Mouse (Mus musculus): ENCODE results near the gene Socs2. TPM values are rescaled to one million over a fixed set of nuclear protein-coding genes. Genes with fewer than 3 reads are reported as not detected.

Gene Socs2
- 22.8 and 23.7 TPM in 2 replicates for polyA plus RNA-seq (2012; rRNA removed)

DNA sequence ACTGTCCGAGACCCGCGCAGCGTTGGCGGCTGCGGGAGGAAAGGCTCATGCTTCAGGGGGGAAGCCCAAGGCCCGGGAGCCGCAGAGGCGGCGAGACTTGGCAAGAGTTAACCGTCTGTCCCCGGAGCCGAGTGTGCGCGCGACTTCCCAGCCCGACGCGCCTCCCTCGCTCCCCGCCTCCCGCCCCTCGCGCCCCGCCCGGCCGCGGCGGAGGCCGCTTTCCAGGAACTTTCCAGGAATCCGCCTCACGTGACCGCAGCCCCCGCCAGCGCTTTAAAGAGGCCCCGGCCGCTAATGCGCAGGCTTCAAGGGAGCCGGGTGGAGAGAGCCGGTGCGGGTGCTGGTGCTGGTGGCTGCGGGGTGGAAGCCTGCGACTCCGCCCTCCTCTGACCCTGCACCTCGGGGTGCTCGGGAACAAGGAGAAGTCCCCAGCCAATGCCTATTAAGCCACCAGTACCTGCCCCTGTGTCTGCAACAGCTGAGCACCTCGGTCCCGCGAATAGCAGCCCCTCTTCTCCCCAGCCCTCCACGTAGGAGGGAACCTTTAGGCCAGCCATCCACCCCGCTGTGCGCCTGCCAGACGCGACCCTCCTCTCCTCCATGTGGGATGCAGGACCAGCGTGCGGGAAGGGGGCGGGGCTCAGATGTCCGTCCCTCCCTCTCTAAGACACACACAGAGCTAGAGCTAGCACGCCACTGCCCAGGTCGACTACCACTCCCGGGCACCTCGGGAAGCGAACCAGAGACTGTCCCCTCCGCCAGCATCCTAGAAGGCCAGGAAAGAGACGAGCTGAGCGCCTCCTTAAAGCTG, at the start of gene Socs2:
Gene Socs2, minus strand, starts transcription at position 496 of the 811 bp plus-strand sequence.
- no peak for TF ChIP-seq CTCF (IDR thresholded peaks at IDR 0.05; ENCODE audit: extremely low read depth, insufficient read depth, low read length)
- TF ChIP-seq POLR2A (IDR thresholded peaks at IDR 0.05; ENCODE audit: extremely low read depth, insufficient read depth, low read length) = peak; percentile 46; the same call in 1 of the 2 replicates
- no peaks in the 10 kb centered on the region for H3K4me1 ChIP-seq (ENCODE audit: control insufficient read depth, insufficient read depth, low read length)
- peak within 1 kb of the TSS; percentile 11; the same call in 1 of the 2 replicates for H3K27ac ChIP-seq (ENCODE audit: insufficient read depth, low read length)
- H3K4me3 ChIP-seq (ENCODE audit: insufficient read depth, low read length) = peak within 1 kb of the TSS; percentile 49

DNA sequence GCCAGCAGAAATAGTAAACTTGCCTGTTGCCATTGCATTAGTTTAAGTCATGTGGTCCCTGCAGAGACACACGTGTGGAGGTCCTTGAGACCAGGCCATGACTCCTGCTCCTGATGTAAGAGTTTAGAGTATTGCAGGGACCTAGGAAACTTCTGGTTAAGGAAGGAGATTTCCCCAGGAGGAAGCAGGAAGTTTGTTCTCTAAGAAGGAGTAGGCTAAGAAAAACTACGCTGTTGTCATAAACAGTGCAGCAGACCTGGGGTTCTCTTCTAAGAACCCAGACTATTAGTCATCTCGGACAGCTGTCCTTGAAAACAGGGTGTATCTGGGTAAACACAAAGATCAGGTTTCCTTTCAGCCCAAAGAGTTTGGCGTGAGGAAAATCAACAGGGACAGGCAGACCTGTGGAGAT, 48.5 kb upstream of the Socs2 start:
- TF ChIP-seq POLR2A (IDR thresholded peaks at IDR 0.05; ENCODE audit: extremely low read depth, insufficient read depth, low read length) = no peak
- TF ChIP-seq CTCF (IDR thresholded peaks at IDR 0.05; ENCODE audit: extremely low read depth, insufficient read depth, low read length) = no peak
- Histone ChIP-seq H3K4me1 (ENCODE audit: control insufficient read depth, insufficient read depth, low read length) (no peaks in the 10 kb centered on the region), H3K4me3 (ENCODE audit: insufficient read depth, low read length) (no peak overlapping the region), H3K27ac (ENCODE audit: insufficient read depth, low read length) (no peak overlapping the region)

DNA sequence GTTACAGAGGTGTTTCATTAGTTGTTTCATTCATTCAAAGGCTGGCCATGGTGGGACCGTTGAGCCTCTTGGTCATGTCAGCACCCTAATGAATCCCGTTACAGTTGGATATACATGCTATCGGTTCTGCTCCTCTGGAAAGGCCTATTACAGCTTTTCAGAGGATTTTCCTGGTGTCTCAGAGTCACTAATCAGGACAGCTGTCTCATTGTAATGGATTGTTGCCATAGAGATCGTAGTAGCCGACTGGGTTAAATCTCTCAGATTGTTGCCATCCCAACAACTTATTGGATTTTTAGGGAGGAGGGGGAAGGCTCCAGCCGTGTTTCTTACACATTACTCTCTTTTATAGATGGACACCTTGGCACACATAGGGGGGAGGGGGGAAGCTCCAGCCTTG, 47.5 kb upstream of the Socs2 start:
- no peak overlapping the region for H3K4me3 ChIP-seq (ENCODE audit: insufficient read depth, low read length)
- H3K4me1 ChIP-seq (ENCODE audit: control insufficient read depth, insufficient read depth, low read length) = no peaks in the 10 kb centered on the region
- H3K27ac ChIP-seq (ENCODE audit: insufficient read depth, low read length) = no peak overlapping the region
- TF ChIP-seq CTCF (IDR thresholded peaks at IDR 0.05; ENCODE audit: extremely low read depth, insufficient read depth, low read length) (no peak), POLR2A (IDR thresholded peaks at IDR 0.05; ENCODE audit: extremely low read depth, insufficient read depth, low read length) (no peak)

DNA sequence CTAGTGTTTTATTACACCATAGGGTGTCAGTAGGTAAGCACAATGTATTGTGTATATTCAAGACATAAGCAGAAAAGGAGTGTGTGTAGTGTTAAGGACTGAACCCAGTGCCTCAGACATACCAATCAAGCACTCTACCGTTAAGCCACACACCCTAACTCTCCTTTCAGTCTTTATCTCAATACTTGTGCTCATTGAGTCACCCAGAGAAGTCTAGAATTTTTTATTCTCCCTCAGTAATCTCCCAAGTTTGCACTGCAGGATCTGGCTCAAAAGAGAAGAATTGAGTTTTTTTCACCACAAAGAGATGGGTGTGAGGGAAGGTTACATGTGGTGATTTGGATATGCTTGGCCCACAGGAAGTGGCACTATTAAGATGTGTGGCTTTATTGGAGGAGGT, 45.3 kb upstream of the Socs2 start:
- TF ChIP-seq POLR2A (IDR thresholded peaks at IDR 0.05; ENCODE audit: extremely low read depth, insufficient read depth, low read length) = no peak
- no peak for TF ChIP-seq CTCF (IDR thresholded peaks at IDR 0.05; ENCODE audit: extremely low read depth, insufficient read depth, low read length)
- Histone ChIP-seq H3K27ac (ENCODE audit: insufficient read depth, low read length) (no peak overlapping the region), H3K4me3 (ENCODE audit: insufficient read depth, low read length) (no peak overlapping the region), H3K4me1 (ENCODE audit: control insufficient read depth, insufficient read depth, low read length) (no peaks in the 10 kb centered on the region)

DNA sequence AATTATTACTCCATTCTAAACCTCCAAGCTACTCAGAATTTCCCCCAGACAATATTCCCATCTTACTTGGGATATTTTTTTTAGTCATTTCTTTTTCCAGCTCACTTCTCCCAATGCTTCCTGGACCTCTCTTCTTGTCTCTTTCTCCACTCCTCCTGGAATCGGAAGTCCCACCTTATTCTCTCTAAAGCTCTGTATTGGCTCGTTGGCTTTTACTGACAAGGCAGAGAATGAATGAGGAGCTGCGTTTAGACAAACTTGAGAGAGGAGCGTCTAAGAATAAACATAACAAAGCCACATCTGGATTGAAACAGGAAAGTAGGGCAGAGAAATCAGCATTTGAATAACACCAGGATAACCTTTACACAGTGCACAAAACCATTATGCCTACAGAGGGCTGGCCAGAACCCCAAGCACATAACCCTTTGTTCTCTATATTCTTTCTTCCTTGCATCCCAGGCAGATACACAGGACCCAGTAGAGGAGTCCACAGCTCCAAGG, 44.1 kb upstream of the Socs2 start:
- H3K4me3 ChIP-seq (ENCODE audit: insufficient read depth, low read length) = no peak overlapping the region
- TF ChIP-seq POLR2A (IDR thresholded peaks at IDR 0.05; ENCODE audit: extremely low read depth, insufficient read depth, low read length) (no peak), CTCF (IDR thresholded peaks at IDR 0.05; ENCODE audit: extremely low read depth, insufficient read depth, low read length) (no peak)
- no peak overlapping the region for H3K27ac ChIP-seq (ENCODE audit: insufficient read depth, low read length)
- H3K4me1 ChIP-seq (ENCODE audit: control insufficient read depth, insufficient read depth, low read length) = no peaks in the 10 kb centered on the region

DNA sequence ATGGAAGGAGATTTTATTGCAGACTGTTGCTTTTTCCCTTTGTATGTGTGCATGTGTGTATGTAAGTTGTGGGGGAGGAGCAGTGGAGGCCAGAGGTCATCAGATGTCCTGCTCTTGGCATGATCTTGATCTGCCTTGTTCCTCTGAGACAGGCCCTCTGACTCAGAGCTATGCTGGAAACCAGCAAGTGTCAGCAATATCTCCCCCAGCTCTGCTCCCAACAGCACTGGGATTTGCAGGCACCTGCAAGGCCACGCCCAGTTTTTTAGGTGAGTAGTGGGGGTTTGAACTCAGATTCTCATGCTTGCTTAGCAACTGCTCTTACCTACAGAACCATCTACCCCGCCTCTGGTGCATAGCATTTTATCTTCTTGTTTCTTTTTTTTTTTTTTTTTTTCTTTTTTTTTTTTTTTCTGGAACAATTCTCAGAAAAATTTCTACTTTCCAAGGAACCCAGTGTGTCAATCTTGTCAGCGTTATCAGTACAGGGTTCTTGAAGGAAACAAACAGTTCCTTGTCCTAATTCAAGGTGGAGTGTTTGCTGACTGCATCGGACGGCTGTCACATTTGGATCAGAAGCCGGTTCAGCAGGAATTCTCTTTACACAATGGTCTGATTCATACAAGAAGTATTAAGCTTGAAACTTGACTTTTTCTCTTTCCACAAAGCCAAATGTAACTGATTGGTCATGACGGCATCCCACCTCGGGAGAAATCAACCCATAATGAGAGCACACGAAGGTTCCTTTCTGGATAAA, 41.2 kb upstream of the Socs2 start:
- no peaks in the 10 kb centered on the region for H3K4me1 ChIP-seq (ENCODE audit: control insufficient read depth, insufficient read depth, low read length)
- TF ChIP-seq POLR2A (IDR thresholded peaks at IDR 0.05; ENCODE audit: extremely low read depth, insufficient read depth, low read length) = no peak
- TF ChIP-seq CTCF (IDR thresholded peaks at IDR 0.05; ENCODE audit: extremely low read depth, insufficient read depth, low read length) = no peak
- H3K27ac ChIP-seq (ENCODE audit: insufficient read depth, low read length) = no peak overlapping the region
- no peak overlapping the region for H3K4me3 ChIP-seq (ENCODE audit: insufficient read depth, low read length)

DNA sequence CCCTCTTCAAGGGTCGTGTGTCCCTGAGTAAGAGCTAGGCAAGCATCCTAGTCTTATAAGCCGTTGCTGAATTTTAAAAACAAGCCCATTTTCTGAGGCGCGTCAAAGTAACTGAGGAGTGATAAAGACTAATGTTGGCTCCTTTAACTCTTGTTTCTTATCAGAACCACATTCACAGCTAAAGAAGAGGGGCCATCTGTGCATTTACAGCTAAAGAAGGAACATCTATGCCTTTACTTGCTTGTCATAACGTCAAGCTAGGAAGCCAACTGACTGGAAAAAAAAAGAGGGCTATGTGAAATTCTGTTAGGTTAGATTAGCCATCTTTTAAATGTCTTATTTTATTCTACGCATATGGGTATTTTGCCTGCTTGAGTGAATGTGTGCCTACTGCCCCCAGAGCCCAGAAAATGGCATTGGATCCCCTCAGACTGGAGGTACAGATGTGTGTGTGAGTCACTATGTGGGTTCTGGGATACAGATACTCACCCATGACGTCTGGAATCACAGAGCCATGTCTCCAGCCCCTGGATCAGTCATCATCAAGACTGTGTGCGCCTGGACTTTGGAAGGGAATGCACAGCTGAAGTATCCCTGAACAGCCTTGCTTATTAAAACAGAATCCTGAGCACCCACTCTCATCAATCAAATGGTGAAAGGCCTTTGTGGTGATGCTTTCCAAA, 40.5 kb upstream of the Socs2 start:
- Histone ChIP-seq H3K27ac (ENCODE audit: insufficient read depth, low read length) (no peak overlapping the region), H3K4me3 (ENCODE audit: insufficient read depth, low read length) (no peak overlapping the region), H3K4me1 (ENCODE audit: control insufficient read depth, insufficient read depth, low read length) (no peaks in the 10 kb centered on the region)
- no peak for TF ChIP-seq POLR2A (IDR thresholded peaks at IDR 0.05; ENCODE audit: extremely low read depth, insufficient read depth, low read length)
- TF ChIP-seq CTCF (IDR thresholded peaks at IDR 0.05; ENCODE audit: extremely low read depth, insufficient read depth, low read length) = no peak

DNA sequence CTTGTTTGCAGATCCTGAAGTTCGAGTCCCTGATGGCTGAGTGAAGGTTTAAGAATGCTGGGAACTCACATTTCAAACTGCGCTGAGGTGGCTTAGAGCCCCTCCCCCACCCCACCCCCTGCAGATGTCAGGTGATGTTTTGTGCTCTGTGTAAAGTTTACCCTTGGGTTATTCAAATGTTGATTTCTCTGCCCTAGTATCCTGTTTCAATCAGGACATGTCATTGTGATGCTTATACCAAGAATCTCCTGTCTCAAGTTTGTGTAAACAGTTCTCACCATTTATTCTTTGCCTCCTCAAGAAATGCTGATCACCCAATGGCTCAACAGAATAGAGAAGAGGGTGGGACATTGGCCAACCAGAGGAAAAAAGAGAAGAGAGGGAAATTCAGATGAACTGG, 39.1 kb upstream of the Socs2 start:
- Histone ChIP-seq H3K4me1 (ENCODE audit: control insufficient read depth, insufficient read depth, low read length) (no peaks in the 10 kb centered on the region), H3K27ac (ENCODE audit: insufficient read depth, low read length) (no peak overlapping the region), H3K4me3 (ENCODE audit: insufficient read depth, low read length) (no peak overlapping the region)
- TF ChIP-seq CTCF (IDR thresholded peaks at IDR 0.05; ENCODE audit: extremely low read depth, insufficient read depth, low read length) (no peak), POLR2A (IDR thresholded peaks at IDR 0.05; ENCODE audit: extremely low read depth, insufficient read depth, low read length) (no peak)

DNA sequence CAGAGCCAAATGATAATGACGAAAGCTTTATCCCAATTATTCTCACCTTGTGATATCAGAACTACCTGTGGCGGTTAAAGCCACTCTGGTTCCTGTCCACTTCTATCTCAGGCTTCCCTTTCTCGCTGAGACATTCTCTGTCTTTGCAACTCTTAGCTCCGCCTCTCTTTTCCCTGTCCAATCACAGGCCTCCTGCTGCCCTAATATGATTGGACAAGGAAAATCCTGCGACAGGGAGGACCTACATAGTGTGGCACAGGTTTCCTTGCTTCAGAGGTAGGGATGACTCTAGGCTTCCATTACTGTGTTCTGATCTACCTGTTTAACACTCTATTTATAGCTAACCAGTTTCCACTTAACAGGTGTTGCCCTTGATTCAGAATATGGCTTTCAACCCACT, 36.3 kb upstream of the Socs2 start:
- Histone ChIP-seq H3K27ac (ENCODE audit: insufficient read depth, low read length) (no peak overlapping the region), H3K4me1 (ENCODE audit: control insufficient read depth, insufficient read depth, low read length) (no peaks in the 10 kb centered on the region), H3K4me3 (ENCODE audit: insufficient read depth, low read length) (no peak overlapping the region)
- TF ChIP-seq POLR2A (IDR thresholded peaks at IDR 0.05; ENCODE audit: extremely low read depth, insufficient read depth, low read length) = no peak
- no peak for TF ChIP-seq CTCF (IDR thresholded peaks at IDR 0.05; ENCODE audit: extremely low read depth, insufficient read depth, low read length)
